Mouse (Mus musculus) megakaryocyte, embryonic 14.5 days (primary cell): ENCODE data around the gene Ush1g. TPM values are rescaled to one million over a fixed set of nuclear protein-coding genes. Genes with fewer than 3 reads are reported as not detected.

Source experiments
- H3K27me3 ChIP-seq: replicated peaks from 2 replicates; pipeline ENCODE3; 2012; ENCODE audit warnings: inconsistent platforms
- H3K36me3 ChIP-seq: replicated peaks from 2 replicates; pipeline ENCODE3; 2012; ENCODE audit warnings: low read length, inconsistent platforms, mixed read lengths
- H3K4me1 ChIP-seq: 2 replicates; pipeline ENCODE4 v1.6.1; 2012; ENCODE audit warnings: inconsistent platforms
- H3K4me3 ChIP-seq: replicated peaks from 2 replicates; pipeline ENCODE3; 2012; ENCODE audit warnings: moderate library complexity, mild to moderate bottlenecking, inconsistent platforms
- H3K9me3 ChIP-seq: 2 replicates; pipeline ENCODE4 v1.6.1; 2012; ENCODE audit warnings: inconsistent platforms
- FLI1 ChIP-seq: IDR thresholded peaks from 2 replicates; pipeline ENCODE4 v1.6.1; 2012; ENCODE audit warnings: low read length, inconsistent platforms, mixed read lengths
- GATA1 ChIP-seq: IDR thresholded peaks from 3 replicates; pipeline ENCODE4 v1.6.1; 2012; ENCODE audit warnings: mixed read lengths, low read length, inconsistent platforms, borderline replicate concordance
- polyA plus RNA-seq: library from polyadenylated mRNA; stranded (reverse); fragments of >175 nt; gene quantifications from 2 replicates; pipeline ENCODE4 v1.2.3, GENCODE M21; 2012; ENCODE audit warnings: low replicate concordance; ENCODE audit not compliant: insufficient read depth

The Ush1g gene
- polyA plus RNA-seq, 1 experiment, result not detected

- H3K27me3 ChIP-seq, result peaks cover 67% of the 10 kb centered on the region
- H3K9me3 ChIP-seq, result no peaks in the 10 kb centered on the region
- H3K4me3 ChIP-seq, result peak within 1 kb of the TSS; percentile 59
- peaks cover 37% of the 10 kb centered on the region for H3K4me1 ChIP-seq
- no peak for TF ChIP-seq FLI1
- peaks cover 42% of the 10 kb centered on the region for H3K36me3 ChIP-seq
These were observed 54.6 kb downstream of the Ush1g start, which contains the start of gene Grin2c for GRCm38 (mm10) chr11:115267061-115267883. Gene Grin2c, minus strand, starts transcription at chr11:115267243.

DNA sequence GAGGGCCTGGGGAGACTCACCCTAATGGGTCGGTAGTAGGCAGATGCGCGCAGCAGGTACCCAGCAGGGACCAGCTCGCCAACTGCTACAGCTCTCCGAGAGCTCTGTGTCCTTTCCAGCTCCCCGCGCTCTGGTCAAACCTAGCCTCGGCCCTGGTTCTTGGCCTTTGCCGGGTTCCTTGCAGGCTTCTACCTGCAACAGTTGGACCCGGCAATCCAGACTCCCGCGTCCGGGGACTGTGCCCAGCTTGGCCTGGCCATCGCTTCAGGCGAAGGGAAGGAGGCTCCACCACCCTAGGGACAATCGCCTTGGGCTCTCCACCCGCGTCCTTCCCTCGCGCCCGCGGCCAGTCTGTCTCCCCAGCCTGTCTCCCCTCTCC lies 55.5 kb downstream of the Ush1g start:
- H3K9me3 ChIP-seq, result no peaks in the 10 kb centered on the region
- TF ChIP-seq GATA1, result no peak
- peak overlapping the region; percentile 59 for H3K4me3 ChIP-seq
- H3K4me1 ChIP-seq, result peaks cover 37% of the 10 kb centered on the region
- peaks cover 76% of the 10 kb centered on the region for H3K27me3 ChIP-seq
- H3K36me3 ChIP-seq, result peaks cover 33% of the 10 kb centered on the region

DNA sequence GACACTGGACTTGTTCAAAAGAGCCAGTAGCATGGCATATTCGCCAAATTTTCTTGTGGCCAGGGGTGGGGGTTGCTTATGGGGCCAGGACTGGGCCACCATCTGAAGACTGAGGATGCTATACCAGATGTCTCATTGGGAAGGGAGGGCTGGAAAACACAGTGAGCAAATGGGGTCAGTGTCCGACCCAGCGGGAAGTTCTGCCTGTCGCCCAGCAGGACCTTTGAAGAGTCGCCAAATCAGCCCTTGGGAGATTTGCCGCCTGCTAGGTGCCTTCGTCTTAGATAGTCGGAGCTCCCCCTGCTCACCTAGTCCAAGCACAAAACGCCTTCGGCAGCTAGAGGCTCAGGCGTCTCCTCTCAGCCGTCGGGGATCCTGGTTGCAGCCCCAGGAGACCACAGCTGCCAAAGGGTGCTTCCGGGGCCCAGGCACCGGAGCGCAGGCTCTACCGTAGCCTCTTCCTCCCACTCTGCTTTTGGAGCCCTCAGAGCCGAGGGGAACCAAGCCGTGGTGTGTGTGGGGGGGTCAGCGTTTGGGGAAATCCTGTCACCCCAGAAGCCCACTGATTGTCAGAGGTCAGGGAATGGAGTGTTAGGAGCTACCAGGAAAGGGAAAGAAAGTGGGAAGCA lies 56.0 kb downstream of the Ush1g start:
- Histone ChIP-seq H3K4me3 (peak overlapping the region; percentile 14), H3K36me3 (peaks cover 28% of the 10 kb centered on the region), H3K9me3 (no peaks in the 10 kb centered on the region), H3K27me3 (peaks cover 81% of the 10 kb centered on the region), H3K4me1 (peaks cover 37% of the 10 kb centered on the region)
- TF ChIP-seq GATA1 (no peak), FLI1 (no peak)

Other genes starting within 250 kb of the Ush1g start
- gene Rab37, start 230.6 kb downstream of the Ush1g start, polyA plus RNA-seq, result 8.4 and 19.8 TPM in 2 replicates
- 1.2 and 3.4 TPM in 2 replicates for gene Cd300lf, start 188.0 kb downstream of the Ush1g start, polyA plus RNA-seq
- gene Slc9a3r1, start 158.7 kb downstream of the Ush1g start, polyA plus RNA-seq, result 123 and 223 TPM in 2 replicates
- 9.2 and 14.1 TPM in 2 replicates for gene Tmem104, start 134.6 kb downstream of the Ush1g start, polyA plus RNA-seq
- gene Nat9, start 134.2 kb downstream of the Ush1g start, polyA plus RNA-seq, result 23.4 and 27.1 TPM in 2 replicates
- not detected in 2 replicates for gene Grin2c, start 54.8 kb downstream of the Ush1g start, polyA plus RNA-seq
- gene Fdxr, start 45.0 kb downstream of the Ush1g start, polyA plus RNA-seq, result 21.8 and 28.5 TPM in 2 replicates
- gene Fads6, start 24.4 kb downstream of the Ush1g start, polyA plus RNA-seq, result 0.07 TPM in 1 of 2 replicates, not detected in the other
- gene Otop2, start 14.9 kb downstream of the Ush1g start, polyA plus RNA-seq, result 0.11 TPM in 1 of 2 replicates, not detected in the other
- gene Otop3, start 12.7 kb upstream of the Ush1g start, polyA plus RNA-seq, result not detected in 2 replicates
- 1.2 TPM in 1 of 2 replicates, not detected in the other for gene Hid1, start 45.7 kb upstream of the Ush1g start, polyA plus RNA-seq
- gene Cdr2l, start 59.9 kb upstream of the Ush1g start, polyA plus RNA-seq, result not detected in 2 replicates
- gene Mrpl58, start 81.7 kb upstream of the Ush1g start, polyA plus RNA-seq, result 67.6 and 78.3 TPM in 2 replicates
- gene Atp5h, start 97.9 kb upstream of the Ush1g start, polyA plus RNA-seq, result 10.1 and 109 TPM in 2 replicates
- gene Kctd2, start 98.1 kb upstream of the Ush1g start, polyA plus RNA-seq, result 13.7 and 36.5 TPM in 2 replicates
- gene Trim80, start 118.5 kb upstream of the Ush1g start, polyA plus RNA-seq, result not detected in 2 replicates
- not detected in 2 replicates for gene Slc16a5, start 140.4 kb upstream of the Ush1g start, polyA plus RNA-seq
- 20.7 and 36.2 TPM in 2 replicates for gene Armc7, start 153.6 kb upstream of the Ush1g start, polyA plus RNA-seq
- 84.5 and 173 TPM in 2 replicates for gene Nt5c, start 169.8 kb upstream of the Ush1g start, polyA plus RNA-seq
- 334 and 807 TPM in 2 replicates for gene Jpt1, start 192.3 kb upstream of the Ush1g start, polyA plus RNA-seq
- gene Sumo2, start 214.2 kb upstream of the Ush1g start, polyA plus RNA-seq, result 187 and 368 TPM in 2 replicates
- 6.6 and 12.0 TPM in 2 replicates for gene Nup85, start 242.4 kb upstream of the Ush1g start, polyA plus RNA-seq